Mouse (Mus musculus): ENCODE data around the gene Tmem229b.

Gene Tmem229b

GRCm38 (mm10) chr12:78956405-78956804, 51.0 kb downstream of the Tmem229b start:
- in situ Hi-C loops (cut with MboI, MseI), result no loop called here

DNA sequence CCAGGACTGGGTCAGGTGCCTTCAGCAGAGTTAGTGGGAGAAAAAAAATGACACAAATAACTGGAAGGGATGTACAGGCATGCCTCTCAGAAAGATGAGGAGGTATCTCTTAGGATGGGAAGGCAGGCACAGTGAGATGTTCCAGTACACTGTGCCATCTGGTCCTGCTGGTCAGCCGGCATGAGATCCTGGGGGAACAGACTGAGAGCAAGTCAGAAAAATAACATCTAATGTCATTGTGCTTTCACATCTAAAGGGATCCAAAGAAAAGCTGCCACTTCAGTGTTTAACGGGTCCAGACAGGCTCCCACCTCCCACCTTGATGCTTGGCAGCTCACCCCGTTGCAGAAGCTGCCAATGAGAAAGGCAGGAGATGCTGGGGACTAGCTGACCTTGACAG, 54.9 kb downstream of the Tmem229b start:
- in situ Hi-C loops (cut with MboI, MseI), result no loop called here

- in situ Hi-C loops (cut with MboI, MseI), result no loop called here
These were observed 55.4 kb downstream of the Tmem229b start for GRCm38 (mm10) chr12:78952053-78952452.

DNA sequence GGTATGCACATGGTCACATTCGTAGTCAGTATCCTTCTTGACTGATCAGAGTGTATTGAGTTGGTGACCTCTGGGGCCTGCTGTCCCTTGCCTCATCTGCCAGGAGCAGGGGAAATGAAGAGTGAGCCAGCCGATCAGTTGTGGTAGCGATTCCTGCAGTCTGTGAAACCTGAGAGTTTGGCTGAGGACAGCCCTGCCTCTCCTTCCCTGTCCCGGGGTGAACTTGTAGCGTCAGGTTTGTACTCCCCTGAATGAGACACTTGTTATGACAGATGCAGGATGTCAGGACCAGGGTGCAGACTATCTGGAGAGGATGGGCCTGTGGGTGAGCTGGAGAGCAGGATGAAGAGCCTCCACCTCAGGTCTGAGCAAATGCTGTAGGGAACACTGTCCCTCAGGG, 59.8 kb downstream of the Tmem229b start:
- in situ Hi-C loops (cut with MboI, MseI), result no loop called here

DNA sequence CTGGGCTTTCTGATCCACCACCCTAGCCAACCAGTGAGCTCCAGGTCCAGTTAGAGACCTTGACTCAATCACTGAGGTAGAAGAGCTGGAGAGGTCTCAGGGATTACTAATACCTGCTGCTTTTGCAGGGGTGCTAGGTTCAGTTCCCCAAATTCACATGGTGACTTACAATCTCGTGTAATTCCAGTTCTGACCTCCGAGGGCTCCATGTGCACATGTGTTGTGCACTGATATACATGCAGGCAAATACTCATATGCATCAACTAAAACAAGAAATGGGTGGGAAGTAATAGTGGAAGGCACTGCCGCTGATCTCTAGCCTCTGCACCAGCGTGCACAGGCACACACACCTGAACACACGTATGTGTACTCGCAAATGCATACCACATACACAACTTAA, 60.3 kb downstream of the Tmem229b start:
- in situ Hi-C loops (cut with MboI, MseI), result no loop called here

DNA sequence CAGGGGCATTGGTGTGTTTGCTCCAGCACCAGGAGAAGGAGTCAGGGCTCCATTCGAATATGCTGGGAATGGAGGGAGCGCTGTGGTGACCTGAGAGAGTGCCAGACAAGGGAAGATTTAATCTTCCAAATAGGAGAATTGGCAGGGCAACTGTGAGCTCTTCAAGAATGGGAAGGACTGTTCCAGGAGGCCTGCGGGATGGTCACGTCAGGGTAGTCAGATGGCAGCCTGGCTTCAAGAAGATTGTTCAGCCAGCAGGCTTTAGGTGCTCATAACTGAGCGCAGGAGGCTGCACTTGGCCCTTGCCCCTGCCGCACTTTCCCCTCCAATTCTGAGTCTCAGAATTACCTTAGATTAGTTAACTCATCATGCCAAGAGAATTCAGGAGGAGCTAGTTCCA, 64.5 kb downstream of the Tmem229b start:
- in situ Hi-C loops (cut with MboI, MseI), result no loop called here

- in situ Hi-C loops (cut with MboI, MseI), result no loop called here
These were observed 67.3 kb downstream of the Tmem229b start for GRCm38 (mm10) chr12:78940081-78940480.

DNA sequence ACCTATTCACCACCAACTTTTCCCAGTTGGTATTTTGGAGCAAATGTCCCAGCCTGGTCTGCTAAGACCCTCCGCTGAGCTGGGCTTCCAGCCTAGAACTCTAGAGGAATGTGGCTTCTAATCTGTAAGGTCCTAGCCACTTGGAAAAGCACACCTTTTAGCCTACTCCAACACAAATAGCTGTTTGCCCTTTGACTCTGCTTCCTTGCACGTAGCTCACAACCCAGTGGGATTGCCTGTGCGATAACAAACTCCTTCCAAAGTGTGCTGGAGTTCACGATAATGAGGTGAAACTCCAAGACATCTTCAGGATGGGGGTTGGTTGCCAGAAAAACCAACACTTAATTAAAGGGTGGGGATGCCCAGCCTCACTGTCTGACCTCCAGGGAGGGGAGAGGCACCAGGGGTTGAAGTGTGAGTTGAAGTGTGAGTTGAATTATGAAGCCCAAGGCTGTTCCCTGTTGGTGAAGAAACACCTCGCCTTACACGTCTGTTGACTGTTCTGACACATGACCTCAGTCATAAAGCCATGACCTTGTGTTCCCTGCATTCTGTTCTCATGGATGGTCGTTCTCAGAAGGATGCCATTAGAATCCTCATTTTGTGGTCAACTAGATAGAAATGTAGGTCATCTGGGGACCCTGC, 67.9 kb downstream of the Tmem229b start:
- in situ Hi-C loops (cut with MboI, MseI), result loop anchor here in 1 of 2 experiments (10.0 kb wide), 1 partner anchor 345 kb away; no protein-coding TSS in a partner anchor

- in situ Hi-C loops (cut with MboI, MseI), result loop anchor here in 1 of 2 experiments (10.0 kb wide), 1 partner anchor 348 kb away; no protein-coding TSS in a partner anchor
These were observed 70.9 kb downstream of the Tmem229b start for GRCm38 (mm10) chr12:78936494-78936893.

- in situ Hi-C loops (cut with MboI, MseI), result loop anchor here in 1 of 2 experiments (5.0 to 10.0 kb wide), 2 partner anchors 92 to 355 kb away; no protein-coding TSS in a partner anchor
These were observed 77.5 kb downstream of the Tmem229b start for GRCm38 (mm10) chr12:78929900-78930299.

DNA sequence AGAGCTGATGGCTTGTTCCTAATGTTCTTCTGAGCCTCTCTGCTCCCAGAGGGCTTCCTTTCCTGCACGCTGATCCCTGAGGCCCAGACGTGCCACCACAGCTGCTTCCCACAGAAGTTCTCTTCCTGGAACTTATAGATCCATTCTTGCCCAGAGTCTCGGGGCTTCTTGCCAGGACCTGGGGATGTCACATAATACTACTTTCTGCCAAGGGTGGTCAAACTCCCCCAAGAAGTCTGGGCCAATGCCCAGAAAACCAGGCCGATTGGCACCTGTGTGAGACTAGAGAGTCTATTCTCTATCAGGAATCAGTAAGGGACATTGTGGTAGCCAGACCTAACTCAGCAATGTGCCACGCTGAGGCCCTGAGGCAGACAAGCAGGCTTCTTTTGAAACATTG, 80.1 kb downstream of the Tmem229b start:
- in situ Hi-C loops (cut with MboI, MseI), result no loop called here

DNA sequence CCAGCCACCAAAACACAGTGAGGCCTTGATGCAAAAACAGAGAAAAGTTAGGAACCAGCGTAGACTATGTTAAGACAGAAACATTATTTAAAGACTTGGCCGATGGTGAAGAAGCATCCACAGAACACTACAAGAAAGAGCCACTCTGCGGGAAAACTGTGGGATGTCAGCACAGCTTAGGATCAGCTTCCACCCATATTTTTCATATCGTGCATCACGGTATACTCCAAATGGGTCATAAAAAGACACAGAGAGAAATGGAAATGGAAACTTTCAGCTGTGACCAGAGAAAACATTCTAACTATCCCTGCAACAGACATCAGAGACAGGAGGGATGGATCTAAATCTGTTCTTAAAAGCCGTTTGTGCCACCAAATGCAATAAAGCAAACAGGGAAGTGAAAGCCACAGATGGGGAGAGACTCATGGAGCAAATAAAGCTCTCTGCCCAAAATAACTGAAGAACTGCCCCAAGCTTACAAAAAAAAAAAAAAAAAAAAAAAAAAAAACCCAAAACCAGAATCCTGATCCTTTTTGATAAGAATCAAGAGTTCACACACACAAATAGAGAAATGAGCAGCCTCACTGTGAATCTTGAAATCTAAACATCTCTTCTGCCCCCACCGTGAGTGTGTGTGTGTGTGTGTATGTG, 83.8 kb downstream of the Tmem229b start:
- in situ Hi-C loops (cut with MboI, MseI), result loop anchor here in 1 of 2 experiments (5.0 kb wide), 1 partner anchor 179 kb away; no protein-coding TSS in a partner anchor

DNA sequence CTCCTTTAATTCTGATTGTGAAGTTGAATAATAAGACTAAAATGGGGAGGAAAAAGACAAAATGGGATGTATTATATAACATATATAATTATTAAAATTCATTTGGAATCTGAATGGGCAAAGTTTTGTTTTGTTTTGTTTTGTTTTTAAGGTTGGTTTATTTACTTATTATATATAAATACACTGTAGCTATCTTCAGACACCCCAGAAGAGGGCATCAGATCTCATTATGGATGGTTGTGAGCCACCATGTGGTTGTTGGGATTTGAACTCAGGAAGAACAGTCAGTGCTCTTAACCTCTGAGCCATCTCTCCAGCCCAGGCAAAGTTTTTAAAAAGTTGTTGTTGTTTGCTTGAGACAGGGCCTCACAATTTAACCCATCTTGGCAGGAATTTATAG, 84.5 kb downstream of the Tmem229b start:
- in situ Hi-C loops (cut with MboI, MseI), result loop anchor here in 1 of 2 experiments (5.0 kb wide), 1 partner anchor 179 kb away; no protein-coding TSS in a partner anchor

DNA sequence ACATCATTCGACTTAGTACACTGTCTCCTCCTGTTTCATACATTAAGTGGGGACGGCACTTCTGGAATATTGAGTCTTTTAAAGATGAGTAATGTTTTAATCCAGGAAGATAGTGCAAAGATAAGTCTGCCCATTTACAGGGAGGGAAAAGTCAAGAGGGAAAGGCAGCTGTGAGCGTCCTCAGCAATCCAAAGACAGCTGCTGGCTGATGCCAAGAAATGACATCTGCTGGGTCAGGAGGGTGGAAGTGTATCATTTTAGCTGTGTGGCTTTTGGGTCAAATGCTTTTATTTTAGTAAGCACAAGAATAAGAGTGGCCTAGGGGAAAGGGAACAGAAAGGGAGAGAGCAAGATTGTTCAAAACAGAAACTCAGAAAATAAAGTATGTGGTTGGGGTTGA, 85.4 kb downstream of the Tmem229b start:
- in situ Hi-C loops (cut with MboI, MseI), result loop anchor here in 1 of 2 experiments (5.0 kb wide), 1 partner anchor 180 kb away; no protein-coding TSS in a partner anchor

DNA sequence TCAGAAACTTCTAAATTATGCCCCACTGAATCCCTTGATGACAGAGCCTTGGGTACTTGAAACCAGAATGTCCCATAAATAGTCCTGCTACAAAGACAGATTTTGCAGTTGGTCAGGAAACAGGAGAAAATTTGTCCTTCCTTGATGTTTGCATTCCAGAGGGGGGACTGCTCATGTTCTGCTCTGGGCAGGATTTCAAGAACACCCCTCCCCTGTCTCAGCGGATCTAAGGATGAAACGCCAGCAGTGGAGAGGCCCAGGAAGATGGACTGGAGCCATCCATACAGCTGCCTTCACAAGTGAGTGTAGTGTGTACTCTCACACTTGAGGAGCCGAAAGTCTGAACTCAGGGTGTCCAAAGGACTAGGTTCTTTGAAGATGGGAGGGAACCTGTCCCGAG, 86.0 kb downstream of the Tmem229b start:
- in situ Hi-C loops (cut with MboI, MseI), result loop anchor here in 1 of 2 experiments (5.0 kb wide), 1 partner anchor 181 kb away; no protein-coding TSS in a partner anchor

GRCm38 (mm10) chr12:78919079-78919712, 88.2 kb downstream of the Tmem229b start:
- in situ Hi-C loops (cut with MboI, MseI), result loop anchor here (5.0 to 10.0 kb wide), 2 partner anchors 86 to 178 kb away; partner anchors contain the start of gene Tmem229b (in 1 of the 2)

GRCm38 (mm10) chr12:78918227-78919078, 89.0 kb downstream of the Tmem229b start:
- in situ Hi-C loops (cut with MboI, MseI), result loop anchor here (5.0 to 10.0 kb wide), 2 partner anchors 86 to 179 kb away; partner anchors contain the start of gene Tmem229b (in 1 of the 2)

DNA sequence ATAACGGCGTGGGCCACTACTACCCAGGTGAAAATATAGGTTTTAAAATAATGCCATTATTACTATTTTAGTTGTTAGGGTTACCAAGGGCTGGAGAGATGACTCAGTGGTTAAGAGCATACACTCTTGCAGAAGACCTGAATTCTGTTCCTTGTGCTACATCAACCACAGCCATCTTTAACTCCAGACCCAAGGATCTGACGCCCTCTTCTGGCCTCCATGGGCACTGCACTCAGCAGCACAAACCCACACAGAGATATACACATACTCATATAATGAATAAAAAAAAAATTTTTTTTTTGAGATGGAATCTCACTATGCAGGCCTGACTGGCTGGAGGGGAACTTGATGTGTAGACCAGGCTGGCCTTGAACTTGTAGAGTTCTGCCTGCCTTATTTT, 91.1 kb downstream of the Tmem229b start:
- in situ Hi-C loops (cut with MboI, MseI), result loop anchor here (5.0 to 10.0 kb wide), 2 partner anchors 89 to 181 kb away; partner anchors contain the start of gene Tmem229b (in 1 of the 2)

GRCm38 (mm10) chr12:78915561-78915960, 91.9 kb downstream of the Tmem229b start:
- in situ Hi-C loops (cut with MboI, MseI), result loop anchor here (5.0 to 10.0 kb wide), 2 partner anchors 89 to 182 kb away; partner anchors contain the start of gene Tmem229b (in 1 of the 2)

GRCm38 (mm10) chr12:78914458-78914857, 93.0 kb downstream of the Tmem229b start:
- in situ Hi-C loops (cut with MboI, MseI), result loop anchor here in 1 of 2 experiments (5.0 to 10.0 kb wide), 2 partner anchors 58 to 90 kb away; partner anchors contain the start of gene Tmem229b

Measured in T-helper 17 cell (primary cell).